Mouse (Mus musculus) embryonic facial prominence, embryonic 14.5 days (tissue): Measurements from ENCODE around the gene 5830473C10Rik. TPM values are rescaled to one million over a fixed set of nuclear protein-coding genes. Genes with fewer than 3 reads are reported as not detected.

Experiments used
- polyA plus RNA-seq: library from polyadenylated mRNA; unstranded; fragments of >200 nt; fragmentation: Nextera tagmentation; extraction: Ambion mirVana; gene quantifications from 2 replicates; pipeline ENCODE4 v1.2.1, GENCODE M21; 2014

The 5830473C10Rik gene
- polyA plus RNA-seq, 1 experiment from 2014 or later, result 0.10 TPM

Other genes with a start within 250 kb of the 5830473C10Rik start
- gene Ankrd17, start 194.5 kb upstream of the 5830473C10Rik start, polyA plus RNA-seq, result 30.9 and 31.0 TPM in 2 replicates
- 4.2 and 5.0 TPM in 2 replicates for gene Gm9958, start 193.9 kb upstream of the 5830473C10Rik start, polyA plus RNA-seq
- gene Alb, start 100.2 kb upstream of the 5830473C10Rik start, polyA plus RNA-seq, result 1.3 and 1.4 TPM in 2 replicates
- gene Afp, start 70.4 kb upstream of the 5830473C10Rik start, polyA plus RNA-seq, result 1.0 and 1.4 TPM in 2 replicates
- gene Afm, start 42.2 kb upstream of the 5830473C10Rik start, polyA plus RNA-seq, result not detected in 2 replicates
- 2.0 and 2.1 TPM in 2 replicates for gene Rassf6, start 79.5 kb downstream of the 5830473C10Rik start, polyA plus RNA-seq
- 2.0 and 2.6 TPM in 2 replicates for gene Cxcl5, start 198.3 kb downstream of the 5830473C10Rik start, polyA plus RNA-seq
- gene Ppbp, start 207.4 kb downstream of the 5830473C10Rik start, polyA plus RNA-seq, result 1.8 and 3.6 TPM in 2 replicates
- 94.9 and 125 TPM in 2 replicates for gene Pf4, start 211.3 kb downstream of the 5830473C10Rik start, polyA plus RNA-seq
- 0.17 TPM in 1 of 2 replicates, not detected in the other for gene Cxcl3, start 225.0 kb downstream of the 5830473C10Rik start, polyA plus RNA-seq
- 0.07 and 0.18 TPM in 2 replicates for gene Cxcl15, start 233.4 kb downstream of the 5830473C10Rik start, polyA plus RNA-seq